Mouse (Mus musculus) neural tube, embryonic 15.5 days (tissue): ENCODE measurements at regions not wholly inside any gene's neighbourhood (a gene's known extent, or its start where the extent isn't known, plus 50 kb on each side); places are given as distances from the start of the nearest gene placed in this dataset.

Source experiments
- ATAC-seq: fragments of 200-750 bp; cut with Nextera tagmentation; 2 replicates; pipeline ENCODE4 v1.8.0; 2017; ENCODE audit warnings: mild to moderate bottlenecking, moderate TSS enrichment, moderate library complexity; ENCODE audit not compliant: low FRiP score
- H3K27ac ChIP-seq: fragments of 300-500 bp; sonication (generic); replicated peaks from 2 replicates; pipeline ENCODE4 v1.5.1; 2015; ENCODE audit warnings: mild to moderate bottlenecking, inconsistent platforms
- H3K27me3 ChIP-seq: fragments of 300-500 bp; sonication (generic); replicated peaks from 2 replicates; pipeline ENCODE4 v1.6.1; 2015; ENCODE audit warnings: inconsistent platforms
- H3K36me3 ChIP-seq: fragments of 300-500 bp; sonication (generic); 2 replicates; pipeline ENCODE4 v1.6.1; 2015; ENCODE audit warnings: inconsistent platforms
- H3K4me1 ChIP-seq: fragments of 300-500 bp; sonication (generic); 2 replicates; pipeline ENCODE4 v1.6.1; 2015; ENCODE audit warnings: inconsistent platforms
- H3K4me2 ChIP-seq: fragments of 300-500 bp; sonication (generic); 2 replicates; pipeline ENCODE4 v1.6.1; 2015; ENCODE audit warnings: inconsistent platforms, mild to moderate bottlenecking, moderate library complexity
- H3K4me3 ChIP-seq: fragments of 300-500 bp; sonication (generic); replicated peaks from 2 replicates; pipeline ENCODE4 v1.5.1; 2015; ENCODE audit warnings: mild to moderate bottlenecking, inconsistent platforms
- H3K9ac ChIP-seq: fragments of 300-500 bp; sonication (generic); replicated peaks from 2 replicates; pipeline ENCODE4 v1.6.1; 2015; ENCODE audit warnings: mild to moderate bottlenecking, inconsistent platforms
- H3K9me3 ChIP-seq: fragments of 300-500 bp; sonication (generic); replicated peaks from 2 replicates; pipeline ENCODE4 v1.6.1; 2016; ENCODE audit warnings: inconsistent platforms
- WGBS: fragments of 180-500 bp; shearing (Covaris S2); methylation state at CpG from one replicate; pipeline ENCODE4 v1.1.7; 2015; ENCODE audit warnings: mixed read lengths; 5-methylcytosine and 5-hydroxymethylcytosine counted together

GRCm38 (mm10) chr3:38138014-38138413 lies 346.6 kb downstream of the Ankrd50 start:
- Histone ChIP-seq H3K9me3 (no peaks in the 10 kb centered on the region), H3K4me3 (no peak overlapping the region), H3K36me3 (no peaks in the 10 kb centered on the region), H3K4me2 (no peak overlapping the region), H3K9ac (no peak overlapping the region), H3K27ac (no peak overlapping the region), H3K27me3 (no peaks in the 10 kb centered on the region), H3K4me1 (peaks cover under 1% of the 10 kb centered on the region)
- ATAC-seq, result no peak
- WGBS, result 57% methylated on average over 5 of the region's 5 CpGs

GRCm38 (mm10) chr3:38135808-38136214 lies 348.8 kb downstream of the Ankrd50 start:
- H3K4me1 ChIP-seq, result no peaks in the 10 kb centered on the region
- H3K27ac ChIP-seq, result no peak overlapping the region
- no peak overlapping the region for H3K9ac ChIP-seq
- H3K4me3 ChIP-seq, result no peak overlapping the region
- H3K4me2 ChIP-seq, result no peak overlapping the region
- 64% methylated on average over 10 of the region's 10 CpGs for WGBS
- H3K36me3 ChIP-seq, result no peaks in the 10 kb centered on the region
- no peaks in the 10 kb centered on the region for H3K9me3 ChIP-seq
- H3K27me3 ChIP-seq, result no peaks in the 10 kb centered on the region
- ATAC-seq, result no peak

GRCm38 (mm10) chr3:38134425-38134824 lies 350.2 kb downstream of the Ankrd50 start:
- no peaks in the 10 kb centered on the region for H3K4me1 ChIP-seq
- 93% methylated on average over 4 of the region's 4 CpGs for WGBS
- H3K4me2 ChIP-seq, result no peak overlapping the region

GRCm38 (mm10) chr3:38131887-38132220 lies 352.8 kb downstream of the Ankrd50 start:
- Histone ChIP-seq H3K36me3 (no peaks in the 10 kb centered on the region), H3K9ac (no peak overlapping the region), H3K4me3 (no peak overlapping the region), H3K4me2 (no peak overlapping the region), H3K9me3 (no peaks in the 10 kb centered on the region), H3K4me1 (no peaks in the 10 kb centered on the region), H3K27me3 (no peaks in the 10 kb centered on the region), H3K27ac (no peak overlapping the region)
- 91% methylated on average over 3 of the region's 3 CpGs for WGBS
- no peak for ATAC-seq

More at GRCm38 (mm10) chr3:38134425-38134824, 350.2 kb downstream of the Ankrd50 start:
- H3K9me3 ChIP-seq, result no peaks in the 10 kb centered on the region
- no peak overlapping the region for H3K9ac ChIP-seq
- no peak overlapping the region for H3K27ac ChIP-seq
- no peak for ATAC-seq
- H3K27me3 ChIP-seq, result no peaks in the 10 kb centered on the region
- no peaks in the 10 kb centered on the region for H3K36me3 ChIP-seq
- no peak overlapping the region for H3K4me3 ChIP-seq

- no peak overlapping the region for H3K9ac ChIP-seq
- ATAC-seq, result no peak
- no peaks in the 10 kb centered on the region for H3K9me3 ChIP-seq
- WGBS, result 86% methylated on average over 12 of the region's 12 CpGs
- H3K36me3 ChIP-seq, result no peaks in the 10 kb centered on the region
- no peaks in the 10 kb centered on the region for H3K27me3 ChIP-seq
- H3K4me3 ChIP-seq, result no peak overlapping the region
- H3K4me2 ChIP-seq, result no peak overlapping the region
- no peak overlapping the region for H3K27ac ChIP-seq
- H3K4me1 ChIP-seq, result no peaks in the 10 kb centered on the region
Measured at GRCm38 (mm10) chr3:38131176-38131886, 353.3 kb downstream of the Ankrd50 start.

- WGBS, result 36% methylated on average over 1 of the region's 1 CpGs
- no peak overlapping the region for H3K9ac ChIP-seq
Measured at GRCm38 (mm10) chr3:38130088-38130487, 354.6 kb downstream of the Ankrd50 start.

GRCm38 (mm10) chr3:38129167-38129500 lies 355.5 kb downstream of the Ankrd50 start:
- ATAC-seq, result no peak
- Histone ChIP-seq H3K27me3 (no peaks in the 10 kb centered on the region), H3K4me3 (no peak overlapping the region), H3K9ac (no peak overlapping the region), H3K36me3 (no peaks in the 10 kb centered on the region), H3K4me1 (no peaks in the 10 kb centered on the region), H3K4me2 (no peak overlapping the region), H3K27ac (no peak overlapping the region), H3K9me3 (no peaks in the 10 kb centered on the region)
- 83% methylated on average over 2 of the region's 2 CpGs for WGBS

More at GRCm38 (mm10) chr3:38130088-38130487, 354.6 kb downstream of the Ankrd50 start:
- Histone ChIP-seq H3K36me3 (no peaks in the 10 kb centered on the region), H3K9me3 (no peaks in the 10 kb centered on the region), H3K4me2 (no peak overlapping the region), H3K4me1 (no peaks in the 10 kb centered on the region), H3K27ac (no peak overlapping the region), H3K4me3 (no peak overlapping the region), H3K27me3 (no peaks in the 10 kb centered on the region)
- ATAC-seq, result no peak

- Histone ChIP-seq H3K9ac (no peak overlapping the region), H3K27ac (no peak overlapping the region), H3K4me3 (no peak overlapping the region), H3K4me2 (no peak overlapping the region), H3K27me3 (no peaks in the 10 kb centered on the region), H3K4me1 (no peaks in the 10 kb centered on the region), H3K9me3 (no peaks in the 10 kb centered on the region), H3K36me3 (no peaks in the 10 kb centered on the region)
- WGBS, result 81% methylated on average over 5 of the region's 5 CpGs
- ATAC-seq, result no peak
Measured at GRCm38 (mm10) chr3:38128486-38129166, 356.0 kb downstream of the Ankrd50 start.

- no peak overlapping the region for H3K27ac ChIP-seq
- no peak overlapping the region for H3K4me2 ChIP-seq
- H3K4me3 ChIP-seq, result no peak overlapping the region
- no peak for ATAC-seq
- H3K36me3 ChIP-seq, result no peaks in the 10 kb centered on the region
- WGBS, result 70% methylated on average over 7 of the region's 7 CpGs
- no peaks in the 10 kb centered on the region for H3K27me3 ChIP-seq
- H3K9ac ChIP-seq, result no peak overlapping the region
- H3K4me1 ChIP-seq, result no peaks in the 10 kb centered on the region
- H3K9me3 ChIP-seq, result no peaks in the 10 kb centered on the region
Measured at GRCm38 (mm10) chr3:38116071-38116787, 368.4 kb downstream of the Ankrd50 start.

- H3K9me3 ChIP-seq, result no peaks in the 10 kb centered on the region
- ATAC-seq, result no peak
- WGBS, result 82% methylated on average over 3 of the region's 3 CpGs
- no peaks in the 10 kb centered on the region for H3K36me3 ChIP-seq
- no peak overlapping the region for H3K9ac ChIP-seq
- H3K4me3 ChIP-seq, result no peak overlapping the region
- H3K27ac ChIP-seq, result no peak overlapping the region
- H3K4me2 ChIP-seq, result no peak overlapping the region
- H3K27me3 ChIP-seq, result no peaks in the 10 kb centered on the region
- no peaks in the 10 kb centered on the region for H3K4me1 ChIP-seq
Measured at GRCm38 (mm10) chr3:38112568-38112967, 372.1 kb downstream of the Ankrd50 start.

- 83% methylated on average over 4 of the region's 4 CpGs for WGBS
- no peaks in the 10 kb centered on the region for H3K27me3 ChIP-seq
- ATAC-seq, result no peak
- no peaks in the 10 kb centered on the region for H3K9me3 ChIP-seq
- no peak overlapping the region for H3K27ac ChIP-seq
- no peak overlapping the region for H3K9ac ChIP-seq
- H3K36me3 ChIP-seq, result no peaks in the 10 kb centered on the region
- no peak overlapping the region for H3K4me3 ChIP-seq
- no peak overlapping the region for H3K4me2 ChIP-seq
- no peaks in the 10 kb centered on the region for H3K4me1 ChIP-seq
Measured at GRCm38 (mm10) chr3:38105022-38105857, 379.4 kb downstream of the Ankrd50 start.
